Comparison of ENCODE assay signal across 11 mouse cellular contexts in the genomic region with DNA sequence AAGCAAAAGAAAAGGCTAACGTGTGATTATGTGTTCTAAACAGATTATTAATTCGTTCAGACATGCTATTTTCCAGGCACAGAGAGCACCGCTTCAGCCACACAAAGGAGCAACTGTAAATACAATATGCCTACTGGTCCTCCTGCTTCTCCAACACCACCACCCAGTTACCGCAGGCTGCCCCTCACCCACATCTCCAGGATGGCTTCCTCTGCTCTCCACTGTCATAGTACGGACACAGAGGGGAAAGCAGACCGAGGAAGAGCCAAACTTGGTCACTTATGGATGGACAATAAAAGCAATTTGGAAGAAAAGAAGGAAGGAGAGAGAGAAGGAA.
DNase-seq lines count a peak whose midpoint lies in the region; ATAC-seq lines count a peak whose summit lies in the region.
"Had no signal": no experiment of that assay in that cellular context is flagged by ENCODE, and none has a peak within 500 bp of the region (broad histone marks: within the 10 kb centered on the region; RNA-seq: fewer than 3 reads in every experiment).

No protein-coding gene starts in this region.

- H3K4me1 ChIP-seq in kidney, embryonic 14.5 days (ENCODE audit: control insufficient read depth, insufficient read depth, low read length), result peaks cover 16% of the 10 kb centered on the region; the same call in 1 of the 2 replicates
- peaks cover 36% of the 10 kb centered on the region for H3K4me1 ChIP-seq in forebrain, embryonic 10.5 days
- H3K4me1 ChIP-seq in hindbrain, embryonic 15.5 days (replicated peaks), result peaks cover 26% of the 10 kb centered on the region
- peaks cover 33% of the 10 kb centered on the region for H3K4me1 ChIP-seq in midbrain, embryonic 15.5 days

- H3K36me3 ChIP-seq in kidney, embryonic 14.5 days (ENCODE audit: control insufficient read depth, insufficient read depth, low read length), result no peaks in the 10 kb centered on the region
- H3K36me3 ChIP-seq in forebrain, embryonic 10.5 days (replicated peaks), result no peaks in the 10 kb centered on the region
- H3K36me3 ChIP-seq in hindbrain, embryonic 15.5 days, result no peaks in the 10 kb centered on the region
- H3K36me3 ChIP-seq in midbrain, embryonic 15.5 days (replicated peaks), result no peaks in the 10 kb centered on the region

- H3K4me3 ChIP-seq in kidney, embryonic 14.5 days (ENCODE audit: low read length), result no peak overlapping the region
- H3K4me3 ChIP-seq in forebrain, embryonic 10.5 days, result no peak overlapping the region
- H3K4me3 ChIP-seq in hindbrain, embryonic 15.5 days, result no peak overlapping the region
- no peak overlapping the region for H3K4me3 ChIP-seq in midbrain, embryonic 15.5 days

- H3K9me3 ChIP-seq in kidney, embryonic 14.5 days (ENCODE audit: control insufficient read depth, low read length), result no peaks in the 10 kb centered on the region
- no peaks in the 10 kb centered on the region for H3K9me3 ChIP-seq in forebrain, embryonic 10.5 days
- H3K9me3 ChIP-seq in hindbrain, embryonic 15.5 days, result no peaks in the 10 kb centered on the region
- H3K9me3 ChIP-seq in midbrain, embryonic 15.5 days, result no peaks in the 10 kb centered on the region

- no peak for DNase-seq in kidney, postnatal 14 days
- no peak for DNase-seq in forebrain, embryonic 10.5 days (ENCODE audit: extremely low spot score, low spot score)
- DNase-seq in left cerebral cortex, adult 8-10 months (ENCODE audit: low spot score in 2 of 2), result no peak
- no peak for DNase-seq in spleen, postnatal 36 days (ENCODE audit: low spot score in 2 of 2)
- no peak for DNase-seq in testis, postnatal 14 days (ENCODE audit: low spot score)
- DNase-seq: cerebellum, adult 11-12 months; kidney, adult 18-20 months had no signal

- no peaks in the 10 kb centered on the region for H3K27me3 ChIP-seq in kidney, embryonic 14.5 days (ENCODE audit: control insufficient read depth, insufficient read depth, low read length)
- H3K27me3 ChIP-seq in forebrain, embryonic 10.5 days (ENCODE audit: poor library complexity, severe bottlenecking), result peaks cover 3% of the 10 kb centered on the region; the same call in 1 of the 2 replicates
- H3K27me3 ChIP-seq in hindbrain, embryonic 15.5 days, result no peaks in the 10 kb centered on the region
- no peaks in the 10 kb centered on the region for H3K27me3 ChIP-seq in midbrain, embryonic 15.5 days (replicated peaks)

- ATAC-seq in kidney, embryonic 14.5 days (ENCODE audit: low FRiP score, low TSS enrichment), result no peak
- ATAC-seq in hindbrain, embryonic 15.5 days (ENCODE audit: low FRiP score, low read depth), result peak; percentile 14; the same call in 1 of the 2 replicates
- ATAC-seq in midbrain, embryonic 15.5 days (replicated peaks), result peak; percentile 48
- ATAC-seq: activated CD4-positive, CD25-positive, alpha-beta regulatory T cell, adult 4 months had no signal

- 0 out of 2 replicates have a peak overlapping the region, but pooled peaks have one; percentile 12 for H3K27ac ChIP-seq in kidney, embryonic 14.5 days (ENCODE audit: low read depth, low read length)
- H3K27ac ChIP-seq in forebrain, embryonic 10.5 days, result peak overlapping the region; percentile 83
- H3K27ac ChIP-seq in hindbrain, embryonic 15.5 days (replicated peaks), result peak overlapping the region; percentile 60
- peak overlapping the region; percentile 74 for H3K27ac ChIP-seq in midbrain, embryonic 15.5 days

- 49% methylated on average over 6 of the region's 6 CpGs for WGBS in kidney, embryonic 14.5 days
- 36% methylated on average over 6 of the region's 6 CpGs for WGBS in forebrain, embryonic 10.5 days
- WGBS in hindbrain, embryonic 15.5 days, result 19% methylated on average over 6 of the region's 6 CpGs
- WGBS in midbrain, embryonic 15.5 days, result 10% methylated on average over 6 of the region's 6 CpGs

- 0 out of 2 replicates have a peak overlapping the region, but pooled peaks have one; percentile 10 for H3K4me2 ChIP-seq in kidney, embryonic 14.5 days (replicated peaks; ENCODE audit: low read depth, low read length)
- peak overlapping the region; percentile 44 for H3K4me2 ChIP-seq in hindbrain, embryonic 15.5 days
- H3K4me2 ChIP-seq in midbrain, embryonic 15.5 days, result peak overlapping the region; percentile 41

- H3K9ac ChIP-seq in kidney, embryonic 14.5 days (ENCODE audit: low read depth, low read length), result no peak overlapping the region
- H3K9ac ChIP-seq in hindbrain, embryonic 15.5 days, result no peak overlapping the region
- 0 out of 2 replicates have a peak overlapping the region, but pooled peaks have one; percentile 7 for H3K9ac ChIP-seq in midbrain, embryonic 15.5 days

Comparison
In these comparisons a context has a peak if more than half of its experiments do, and no peak if none do; other contexts are left out.
1. H3K27ac ChIP-seq: peak in every context shown above with its lines; median percentile 83 in forebrain, embryonic 10.5 days; 74 in midbrain, embryonic 15.5 days; 60 in hindbrain, embryonic 15.5 days; 12 in kidney, embryonic 14.5 days.